Mouse (Mus musculus): ENCODE results near the gene Ctnna2. TPM values are rescaled to one million over a fixed set of nuclear protein-coding genes. Genes with fewer than 3 reads are reported as not detected.

The Ctnna2 gene
- polyA plus RNA-seq (2012; rRNA removed): 81.1 and 86.0 TPM in 2 replicates

- Histone ChIP-seq H3K27ac (ENCODE audit: insufficient read depth, low read length) (no peak within 1 kb of the TSS), H3K4me1 (ENCODE audit: control insufficient read depth, insufficient read depth, low read length) (no peaks in the 10 kb centered on the region; the same call in 1 of the 2 replicates), H3K4me3 (ENCODE audit: insufficient read depth, low read length) (peak within 1 kb of the TSS; percentile 85)
- TF ChIP-seq CTCF (IDR thresholded peaks at IDR 0.05; ENCODE audit: extremely low read depth, insufficient read depth, low read length) (peak; percentile 22; the same call in 1 of the 2 replicates), POLR2A (IDR thresholded peaks at IDR 0.05; ENCODE audit: extremely low read depth, insufficient read depth, low read length) (peak; percentile 67; the same call in 1 of the 2 replicates)
Observed at GRCm38 (mm10) chr6:77979241-77979961, at the start of gene Ctnna2. Gene Ctnna2, minus strand, starts transcription at chr6:77979699.

- Histone ChIP-seq H3K4me1 (ENCODE audit: control insufficient read depth, insufficient read depth, low read length) (no peaks in the 10 kb centered on the region; the same call in 1 of the 2 replicates), H3K27ac (ENCODE audit: insufficient read depth, low read length) (no peak overlapping the region), H3K4me3 (ENCODE audit: insufficient read depth, low read length) (peak overlapping the region; percentile 85)
- TF ChIP-seq CTCF (IDR thresholded peaks at IDR 0.05; ENCODE audit: extremely low read depth, insufficient read depth, low read length): no peak
- no peak for TF ChIP-seq POLR2A (IDR thresholded peaks at IDR 0.05; ENCODE audit: extremely low read depth, insufficient read depth, low read length)
Observed at GRCm38 (mm10) chr6:77980137-77981052, 896 bp upstream of the Ctnna2 start.

- no peak for TF ChIP-seq CTCF (IDR thresholded peaks at IDR 0.05; ENCODE audit: extremely low read depth, insufficient read depth, low read length)
- TF ChIP-seq POLR2A (IDR thresholded peaks at IDR 0.05; ENCODE audit: extremely low read depth, insufficient read depth, low read length): no peak
- no peak overlapping the region for H3K27ac ChIP-seq (ENCODE audit: insufficient read depth, low read length)
Observed at GRCm38 (mm10) chr6:77978476-77979240, 841 bp downstream of the Ctnna2 start.

GRCm38 (mm10) chr6:77970545-77971242, 8.8 kb downstream of the Ctnna2 start:
- H3K4me1 ChIP-seq (ENCODE audit: control insufficient read depth, insufficient read depth, low read length): peaks cover 2% of the 10 kb centered on the region; the same call in 1 of the 2 replicates
- no peak overlapping the region for H3K4me3 ChIP-seq (ENCODE audit: insufficient read depth, low read length)
- no peak overlapping the region for H3K27ac ChIP-seq (ENCODE audit: insufficient read depth, low read length)
- TF ChIP-seq POLR2A (IDR thresholded peaks at IDR 0.05; ENCODE audit: extremely low read depth, insufficient read depth, low read length): no peak
- TF ChIP-seq CTCF (IDR thresholded peaks at IDR 0.05; ENCODE audit: extremely low read depth, insufficient read depth, low read length): no peak

More at GRCm38 (mm10) chr6:77978476-77979240, 841 bp downstream of the Ctnna2 start:
- Histone ChIP-seq H3K4me1 (ENCODE audit: control insufficient read depth, insufficient read depth, low read length) (no peaks in the 10 kb centered on the region; the same call in 1 of the 2 replicates), H3K4me3 (ENCODE audit: insufficient read depth, low read length) (peak overlapping the region; percentile 85)

GRCm38 (mm10) chr6:77969774-77970173, 9.7 kb downstream of the Ctnna2 start:
- Histone ChIP-seq H3K27ac (ENCODE audit: insufficient read depth, low read length) (no peak overlapping the region), H3K4me3 (ENCODE audit: insufficient read depth, low read length) (no peak overlapping the region), H3K4me1 (ENCODE audit: control insufficient read depth, insufficient read depth, low read length) (peaks cover 2% of the 10 kb centered on the region; the same call in 1 of the 2 replicates)
- no peak for TF ChIP-seq POLR2A (IDR thresholded peaks at IDR 0.05; ENCODE audit: extremely low read depth, insufficient read depth, low read length)
- TF ChIP-seq CTCF (IDR thresholded peaks at IDR 0.05; ENCODE audit: extremely low read depth, insufficient read depth, low read length): no peak

- Histone ChIP-seq H3K4me1 (ENCODE audit: control insufficient read depth, insufficient read depth, low read length) (no peaks in the 10 kb centered on the region), H3K27ac (ENCODE audit: insufficient read depth, low read length) (no peak overlapping the region), H3K4me3 (ENCODE audit: insufficient read depth, low read length) (no peak overlapping the region)
- TF ChIP-seq CTCF (IDR thresholded peaks at IDR 0.05; ENCODE audit: extremely low read depth, insufficient read depth, low read length) (no peak), POLR2A (IDR thresholded peaks at IDR 0.05; ENCODE audit: extremely low read depth, insufficient read depth, low read length) (no peak)
Observed at GRCm38 (mm10) chr6:77962011-77962410, 17.5 kb downstream of the Ctnna2 start.

- Histone ChIP-seq H3K27ac (ENCODE audit: insufficient read depth, low read length) (no peak overlapping the region), H3K4me3 (ENCODE audit: insufficient read depth, low read length) (no peak overlapping the region), H3K4me1 (ENCODE audit: control insufficient read depth, insufficient read depth, low read length) (no peaks in the 10 kb centered on the region)
- no peak for TF ChIP-seq POLR2A (IDR thresholded peaks at IDR 0.05; ENCODE audit: extremely low read depth, insufficient read depth, low read length)
- TF ChIP-seq CTCF (IDR thresholded peaks at IDR 0.05; ENCODE audit: extremely low read depth, insufficient read depth, low read length): no peak
Observed at GRCm38 (mm10) chr6:77951276-77951675, 28.2 kb downstream of the Ctnna2 start.

GRCm38 (mm10) chr6:77950690-77951089, 28.8 kb downstream of the Ctnna2 start:
- Histone ChIP-seq H3K27ac (ENCODE audit: insufficient read depth, low read length) (no peak overlapping the region), H3K4me3 (ENCODE audit: insufficient read depth, low read length) (no peak overlapping the region), H3K4me1 (ENCODE audit: control insufficient read depth, insufficient read depth, low read length) (no peaks in the 10 kb centered on the region)
- TF ChIP-seq POLR2A (IDR thresholded peaks at IDR 0.05; ENCODE audit: extremely low read depth, insufficient read depth, low read length) (no peak), CTCF (IDR thresholded peaks at IDR 0.05; ENCODE audit: extremely low read depth, insufficient read depth, low read length) (no peak)
